Mouse (Mus musculus) kidney, postnatal 0 days (tissue): ENCODE measurements around the gene Zfp658. TPM values are rescaled to one million over a fixed set of nuclear protein-coding genes. Genes with fewer than 3 reads are reported as not detected.
A peak's percentile ranks its signal among the peaks of the same experiment; 100 is the strongest.

Source experiments
- ATAC-seq: fragments of 200-750 bp; cut with Nextera tagmentation; replicated peaks from 2 replicates; pipeline ENCODE4 v1.8.0; 2017; ENCODE audit warnings: low read depth, moderate number of reproducible peaks, moderate TSS enrichment, moderate library complexity; ENCODE audit not compliant: low FRiP score
- DNase-seq: peaks from one replicate; pipeline ENCODE4 v3.0.0-alpha.2; 2016; ENCODE audit warnings: low spot score
- H3K27ac ChIP-seq: fragments of 300-500 bp; sonication (generic); 2 replicates; pipeline ENCODE4 v1.5.1; 2014; ENCODE audit warnings: mild to moderate bottlenecking
- H3K27me3 ChIP-seq: fragments of 300-500 bp; sonication (generic); 2 replicates; pipeline ENCODE4 v1.6.1; 2014; ENCODE audit warnings: low read length, mixed read lengths; ENCODE audit not compliant: insufficient read depth
- H3K36me3 ChIP-seq: fragments of 300-500 bp; sonication (generic); 2 replicates; pipeline ENCODE4 v1.6.1; 2014; ENCODE audit warnings: low read length, mixed read lengths; ENCODE audit not compliant: insufficient read depth
- H3K4me1 ChIP-seq: fragments of 300-500 bp; sonication (generic); replicated peaks from 2 replicates; pipeline ENCODE4 v1.6.1; 2014; ENCODE audit warnings: antibody characterized with exemption, low read length, mixed read lengths; ENCODE audit not compliant: insufficient read depth
- H3K4me2 ChIP-seq: fragments of 300-500 bp; sonication (generic); 2 replicates; pipeline ENCODE4 v1.6.1; 2014; ENCODE audit warnings: mild to moderate bottlenecking, low read length, moderate library complexity, mixed read lengths
- H3K4me3 ChIP-seq: fragments of 300-500 bp; sonication (generic); replicated peaks from 2 replicates; pipeline ENCODE4 v1.5.1; 2014; ENCODE audit warnings: low read depth, low read length
- H3K9ac ChIP-seq: fragments of 300-500 bp; sonication (generic); 2 replicates; pipeline ENCODE4 v1.6.1; 2014; ENCODE audit warnings: low read depth, low read length
- H3K9me3 ChIP-seq: fragments of 300-500 bp; sonication (generic); replicated peaks from 2 replicates; pipeline ENCODE4 v1.6.1; 2016; ENCODE audit warnings: low read length, inconsistent platforms, mixed read lengths
- CTCF ChIP-seq: IDR thresholded peaks from 2 replicates; pipeline ENCODE4 v1.5.1; 2016; ENCODE audit warnings: antibody characterized with exemption, low read depth, mild to moderate bottlenecking, moderate library complexity
- WGBS: fragments of 180-500 bp; shearing (Covaris S2); extraction: QIAGEN DNeasy Blood & Tissue Kit; methylation state at CpG from one replicate; pipeline ENCODE4 v1.1.7; 2014; 5-methylcytosine and 5-hydroxymethylcytosine counted together
- polyA plus RNA-seq: library from polyadenylated mRNA; unstranded; fragments of >200 nt; fragmentation: Nextera tagmentation; extraction: Ambion mirVana; gene quantifications from 2 replicates; pipeline ENCODE4 v1.2.1, GENCODE M21; 2015

Gene Zfp658
- polyA plus RNA-seq, 1 experiment from 2014 or later = 1.8 TPM

GRCm38 (mm10) chr7:43571216-43571615 is 9.2 kb downstream of the Zfp658 start:
- no peak for ATAC-seq
- DNase-seq = no peak
- Histone ChIP-seq H3K4me3 (no peak overlapping the region), H3K9me3 (no peaks in the 10 kb centered on the region), H3K9ac (no peak overlapping the region), H3K27me3 (no peaks in the 10 kb centered on the region), H3K4me1 (no peaks in the 10 kb centered on the region), H3K27ac (no peak overlapping the region), H3K4me2 (no peak overlapping the region), H3K36me3 (peaks cover 44% of the 10 kb centered on the region)
- 97% methylated on average over 2 of the region's 2 CpGs for WGBS
- TF ChIP-seq CTCF = no peak

- DNase-seq = peak; percentile 98
- Histone ChIP-seq H3K27me3 (no peaks in the 10 kb centered on the region), H3K36me3 (peaks cover 11% of the 10 kb centered on the region), H3K4me2 (peak within 1 kb of the TSS; percentile 65), H3K9ac (peak within 1 kb of the TSS; percentile 74), H3K4me1 (0 out of 2 replicates have a peak, but pooled peaks cover 6% of the 10 kb centered on the region), H3K4me3 (peak within 1 kb of the TSS; percentile 56), H3K27ac (peak within 1 kb of the TSS; percentile 85), H3K9me3 (no peaks in the 10 kb centered on the region)
- ATAC-seq = peak; percentile 97
- TF ChIP-seq CTCF = no peak
- WGBS = under 1% methylated on average over 37 of the region's 37 CpGs
Observed at GRCm38 (mm10) chr7:43579440-43580171, 17.6 kb downstream of the Zfp658 start, which contains the start of gene Zfp719. Gene Zfp719, plus strand, starts transcription at chr7:43579610.

GRCm38 (mm10) chr7:43580526-43580925 is 18.5 kb downstream of the Zfp658 start:
- Histone ChIP-seq H3K4me3 (peak overlapping the region; percentile 56), H3K4me1 (0 out of 2 replicates have a peak, but pooled peaks cover 6% of the 10 kb centered on the region), H3K27me3 (no peaks in the 10 kb centered on the region), H3K4me2 (peak overlapping the region; percentile 65), H3K9ac (peak overlapping the region; percentile 74), H3K27ac (peak overlapping the region; percentile 85; the same call in 1 of the 2 replicates), H3K36me3 (peaks cover 16% of the 10 kb centered on the region), H3K9me3 (no peaks in the 10 kb centered on the region)
- no peak for TF ChIP-seq CTCF
- ATAC-seq (no peak), DNase-seq (no peak)
- WGBS = 47% methylated on average over 5 of the region's 5 CpGs

- Histone ChIP-seq H3K27ac (no peak overlapping the region), H3K9me3 (no peaks in the 10 kb centered on the region), H3K4me1 (0 out of 2 replicates have a peak, but pooled peaks cover 6% of the 10 kb centered on the region), H3K4me3 (no peak overlapping the region), H3K9ac (no peak overlapping the region), H3K4me2 (no peak overlapping the region), H3K36me3 (peaks cover 53% of the 10 kb centered on the region), H3K27me3 (no peaks in the 10 kb centered on the region)
- ATAC-seq (no peak), DNase-seq (peak; percentile 3)
- WGBS = 89% methylated on average over 5 of the region's 5 CpGs
- peak; percentile 32; the same call in 1 of the 2 replicates for TF ChIP-seq CTCF
Observed at GRCm38 (mm10) chr7:43584790-43585189, 22.7 kb downstream of the Zfp658 start.

GRCm38 (mm10) chr7:43601884-43602283 is 39.8 kb downstream of the Zfp658 start:
- Histone ChIP-seq H3K4me2 (no peak overlapping the region), H3K4me3 (no peak overlapping the region), H3K27me3 (no peaks in the 10 kb centered on the region), H3K9ac (no peak overlapping the region), H3K9me3 (no peaks in the 10 kb centered on the region), H3K36me3 (no peaks in the 10 kb centered on the region), H3K4me1 (no peaks in the 10 kb centered on the region), H3K27ac (no peak overlapping the region)
- TF ChIP-seq CTCF = no peak
- 39% methylated on average over 5 of the region's 5 CpGs for WGBS
- no peak for ATAC-seq
- DNase-seq = no peak

GRCm38 (mm10) chr7:43606896-43607742 is 45.1 kb downstream of the Zfp658 start, which contains the start of gene Zfp819:
Gene Zfp819, plus strand, starts transcription at chr7:43607169.
- no peak within 1 kb of the TSS for H3K9ac ChIP-seq
- H3K4me3 ChIP-seq = peak within 1 kb of the TSS; percentile 26; the same call in 1 of the 2 replicates
- H3K4me1 ChIP-seq = no peaks in the 10 kb centered on the region; the same call in 1 of the 2 replicates
- H3K27ac ChIP-seq = no peak within 1 kb of the TSS
- no peaks in the 10 kb centered on the region for H3K9me3 ChIP-seq
- ATAC-seq = peak; percentile 87
- H3K27me3 ChIP-seq = no peaks in the 10 kb centered on the region
- no peak for TF ChIP-seq CTCF
- no peaks in the 10 kb centered on the region for H3K36me3 ChIP-seq
- DNase-seq = peak; percentile 83
- peak within 1 kb of the TSS; percentile 59 for H3K4me2 ChIP-seq
- 13% methylated on average over 41 of the region's 41 CpGs for WGBS
